12 mouse cellular contexts compared by ENCODE assay signal in genomic region chr2:167252057-167252687, GRCm38 (mm10). TPM values are rescaled to one million over a fixed set of nuclear protein-coding genes. Genes with fewer than 3 reads are reported as not detected.
A peak's percentile ranks its signal among the peaks of the same experiment; 100 is the strongest.
DNase-seq lines count a peak whose midpoint lies in the region; ATAC-seq and TF ChIP-seq lines count a peak whose summit lies in the region.
"Had no signal": no experiment of that assay in that cellular context is flagged by ENCODE, and none has a peak within 500 bp of the region (broad histone marks: within the 10 kb centered on the region; RNA-seq: fewer than 3 reads in every experiment).

No protein-coding gene starts in this region.

- no peak for TF ChIP-seq CTCF in heart, adult 2 months (IDR thresholded peaks at IDR 0.05)

- no peaks in the 10 kb centered on the region for H3K9me3 ChIP-seq in kidney, embryonic 14.5 days (ENCODE audit: control insufficient read depth, low read length)
- H3K9me3 ChIP-seq in embryonic facial prominence, embryonic 12.5 days: no peaks in the 10 kb centered on the region
- H3K9me3 ChIP-seq in limb, embryonic 12.5 days: no peaks in the 10 kb centered on the region
- no peaks in the 10 kb centered on the region for H3K9me3 ChIP-seq in liver, embryonic 12.5 days (replicated peaks)

- no peaks in the 10 kb centered on the region for H3K27me3 ChIP-seq in heart, adult 2 months (ENCODE audit: control insufficient read depth, insufficient read depth, low read length)
- H3K27me3 ChIP-seq in kidney, embryonic 14.5 days (ENCODE audit: control insufficient read depth, insufficient read depth, low read length): no peaks in the 10 kb centered on the region
- H3K27me3 ChIP-seq in embryonic facial prominence, embryonic 12.5 days: no peaks in the 10 kb centered on the region
- no peaks in the 10 kb centered on the region for H3K27me3 ChIP-seq in limb, embryonic 12.5 days
- H3K27me3 ChIP-seq in liver, embryonic 12.5 days (replicated peaks): no peaks in the 10 kb centered on the region; the same call in 1 of the 2 replicates

- 30% methylated on average over 3 of the region's 3 CpGs for WGBS in heart, adult 2 months
- WGBS in kidney, embryonic 14.5 days: 41% methylated on average over 3 of the region's 3 CpGs
- WGBS in embryonic facial prominence, embryonic 12.5 days: 33% methylated on average over 3 of the region's 3 CpGs
- 43% methylated on average over 3 of the region's 3 CpGs for WGBS in limb, embryonic 12.5 days
- WGBS in liver, embryonic 12.5 days (ENCODE audit: insufficient replicate concordance): 41% methylated on average over 3 of the region's 3 CpGs

- H3K27ac ChIP-seq in heart, adult 2 months: peak overlapping the region; percentile 38; the same call in 1 of the 2 replicates
- no peak overlapping the region for H3K27ac ChIP-seq in kidney, embryonic 14.5 days (ENCODE audit: low read depth, low read length)
- H3K27ac ChIP-seq in embryonic facial prominence, embryonic 12.5 days: 0 out of 2 replicates have a peak overlapping the region, but pooled peaks have one; percentile 50
- H3K27ac ChIP-seq in limb, embryonic 12.5 days: peak overlapping the region; percentile 64
- no peak overlapping the region for H3K27ac ChIP-seq in liver, embryonic 12.5 days
- H3K27ac ChIP-seq: macrophage had no signal

- TF ChIP-seq POLR2A in heart, adult 2 months (IDR thresholded peaks at IDR 0.05; ENCODE audit: insufficient read depth, low read depth, low read length): no peak

- no peak for TF ChIP-seq EP300 in heart, adult 2 months (IDR thresholded peaks at IDR 0.05; ENCODE audit: insufficient read depth, low read depth, low read length)

- intact Hi-C loops in heart, adult 2 months (cut with DNase I): no loop called here
- intact Hi-C loops in heart, postnatal 25 days (cut with DNase I): no loop called here

- no peak for DNase-seq in heart, adult 2 months
- DNase-seq in heart, postnatal 25 days (ENCODE audit: low spot score): no peak
- peak; percentile 40 to 59 for DNase-seq in kidney, postnatal 4 days
- DNase-seq in urinary bladder, adult 2 months (ENCODE audit: low spot score): no peak
- DNase-seq: cerebellum, adult 18-20 months had no signal

- no peak for ATAC-seq in kidney, embryonic 14.5 days (ENCODE audit: low FRiP score, low TSS enrichment)
- no peak for ATAC-seq in embryonic facial prominence, embryonic 12.5 days (ENCODE audit: insufficient number of reproducible peaks, insufficient read depth, low FRiP score, low TSS enrichment)
- no peak for ATAC-seq in limb, embryonic 12.5 days (ENCODE audit: insufficient number of reproducible peaks, insufficient read depth, low FRiP score, low TSS enrichment, low read depth)
- no peak for ATAC-seq in liver, embryonic 12.5 days
- ATAC-seq: CD4-positive, CD25-positive, alpha-beta regulatory T cell, adult 4 months; forebrain, embryonic 16.5 days had no signal

- no peak overlapping the region for H3K4me3 ChIP-seq in heart, adult 2 months
- no peak overlapping the region for H3K4me3 ChIP-seq in kidney, embryonic 14.5 days (ENCODE audit: low read length)
- no peak overlapping the region for H3K4me3 ChIP-seq in embryonic facial prominence, embryonic 12.5 days
- no peak overlapping the region for H3K4me3 ChIP-seq in limb, embryonic 12.5 days (replicated peaks)
- no peak overlapping the region for H3K4me3 ChIP-seq in liver, embryonic 12.5 days

- H3K79me2 ChIP-seq in heart, adult 2 months (replicated peaks; ENCODE audit: control insufficient read depth, insufficient read depth, low read length): no peaks in the 10 kb centered on the region

- peaks cover 13% of the 10 kb centered on the region for H3K4me1 ChIP-seq in heart, adult 2 months (ENCODE audit: control insufficient read depth, insufficient read depth, low read length)
- peaks cover 24% of the 10 kb centered on the region for H3K4me1 ChIP-seq in kidney, embryonic 14.5 days (ENCODE audit: control insufficient read depth, insufficient read depth, low read length)
- H3K4me1 ChIP-seq in embryonic facial prominence, embryonic 12.5 days: peaks cover 36% of the 10 kb centered on the region
- H3K4me1 ChIP-seq in limb, embryonic 12.5 days (replicated peaks): peaks cover 37% of the 10 kb centered on the region
- peaks cover 10% of the 10 kb centered on the region; the same call in 1 of the 2 replicates for H3K4me1 ChIP-seq in liver, embryonic 12.5 days

- H3K36me3 ChIP-seq in heart, adult 2 months (ENCODE audit: control insufficient read depth, insufficient read depth, low read length): no peaks in the 10 kb centered on the region
- H3K36me3 ChIP-seq in kidney, embryonic 14.5 days (ENCODE audit: control insufficient read depth, insufficient read depth, low read length): no peaks in the 10 kb centered on the region
- H3K36me3 ChIP-seq in embryonic facial prominence, embryonic 12.5 days: no peaks in the 10 kb centered on the region
- no peaks in the 10 kb centered on the region for H3K36me3 ChIP-seq in limb, embryonic 12.5 days
- H3K36me3 ChIP-seq in liver, embryonic 12.5 days: no peaks in the 10 kb centered on the region

- H3K9ac ChIP-seq in heart, adult 2 months (ENCODE audit: low read depth, low read length): no peak overlapping the region
- no peak overlapping the region for H3K9ac ChIP-seq in kidney, embryonic 14.5 days (ENCODE audit: low read depth, low read length)
- H3K9ac ChIP-seq in embryonic facial prominence, embryonic 12.5 days: no peak overlapping the region
- H3K9ac ChIP-seq in limb, embryonic 12.5 days (replicated peaks): no peak overlapping the region
- H3K9ac ChIP-seq in liver, embryonic 12.5 days: no peak overlapping the region

- H3K4me2 ChIP-seq in kidney, embryonic 14.5 days (replicated peaks; ENCODE audit: low read depth, low read length): no peak overlapping the region
- no peak overlapping the region for H3K4me2 ChIP-seq in embryonic facial prominence, embryonic 12.5 days (replicated peaks)
- H3K4me2 ChIP-seq in limb, embryonic 12.5 days: no peak overlapping the region
- no peak overlapping the region for H3K4me2 ChIP-seq in liver, embryonic 12.5 days

RNA-seq across cellular contexts. Expression of gene Ptgis, which starts 11.8 kb away (rescaled TPM):
- 10 to 100 TPM; 16.3 to 17.7 TPM for total RNA-seq in heart, adult 2 months (2021)
- 31.3 and 32.1 TPM in 2 replicates for polyA plus RNA-seq in heart, adult 2 months (2012; rRNA removed)
- 10 to 100 TPM; 18.8 to 24.6 TPM for total RNA-seq in heart, postnatal 25 days (2021)
- polyA plus RNA-seq in kidney, embryonic 14.5 days (2014; fragmentation: Nextera tagmentation; extraction: Ambion mirVana): 15.5 and 18.0 TPM in 2 replicates
- 17.7 and 19.1 TPM in 2 replicates for polyA plus RNA-seq in embryonic facial prominence, embryonic 12.5 days (2016; fragmentation: Nextera tagmentation; extraction: Ambion mirVana)
- polyA plus RNA-seq in limb, embryonic 12.5 days (2016; fragmentation: Nextera tagmentation; extraction: Ambion mirVana): 23.9 and 27.0 TPM in 2 replicates
- polyA plus RNA-seq in urinary bladder, adult 2 months (2012; rRNA removed): 98.4 and 106 TPM in 2 replicates
- 2.4 and 2.9 TPM in 2 replicates for polyA plus RNA-seq in liver, embryonic 12.5 days (2016; fragmentation: Nextera tagmentation; extraction: Ambion mirVana)
- polyA plus RNA-seq: macrophage had no signal

Comparison
In these comparisons a context has a peak if more than half of its experiments do, and no peak if none do; other contexts are left out.
1. DNase-seq: peak in kidney, postnatal 4 days (2 of 2); none in heart, adult 2 months (0 of 2), heart, postnatal 25 days (single experiment) and urinary bladder, adult 2 months (single experiment).
2. H3K27ac ChIP-seq: peak in heart, adult 2 months (single experiment), embryonic facial prominence, embryonic 12.5 days (single experiment) and limb, embryonic 12.5 days (single experiment); none in kidney, embryonic 14.5 days (single experiment) and liver, embryonic 12.5 days (single experiment).